Mouse (Mus musculus) gastrocnemius, postnatal 14 days (tissue): ENCODE measurements around the gene Plekha4. TPM values are rescaled to one million over a fixed set of nuclear protein-coding genes. Genes with fewer than 3 reads are reported as not detected.
"Not testable (repeated sequence)": the region's sequence is repeated elsewhere in the genome, so short reads cannot be mapped to it uniquely, and the experiment has no call there.

ENCODE experiments used
- DNase-seq: peaks from one replicate; pipeline ENCODE4 v3.0.0; 2021; ENCODE audit warnings: mixed read lengths
- intact Hi-C: fragments of 180-260 bp; cut with DNase I; formaldehyde crosslinking; loops from one replicate; pipeline ENCODE4 v1.15.1; 2025; ENCODE audit warnings: low total_unique reads
- total RNA-seq, 2 experiments: library from RNA; stranded (reverse); gene quantifications; 2 replicates each; pipeline ENCODE4 v1.2.3; 2021

The Plekha4 gene
- total RNA-seq, 2 experiments from 2014 or later = 6.8 to 14.8 TPM

GRCm38 (mm10) chr7:45498427-45498826, 27.7 kb upstream of the Plekha4 start:
- DNase-seq = no peak
- intact Hi-C loops = no loop called here

DNA sequence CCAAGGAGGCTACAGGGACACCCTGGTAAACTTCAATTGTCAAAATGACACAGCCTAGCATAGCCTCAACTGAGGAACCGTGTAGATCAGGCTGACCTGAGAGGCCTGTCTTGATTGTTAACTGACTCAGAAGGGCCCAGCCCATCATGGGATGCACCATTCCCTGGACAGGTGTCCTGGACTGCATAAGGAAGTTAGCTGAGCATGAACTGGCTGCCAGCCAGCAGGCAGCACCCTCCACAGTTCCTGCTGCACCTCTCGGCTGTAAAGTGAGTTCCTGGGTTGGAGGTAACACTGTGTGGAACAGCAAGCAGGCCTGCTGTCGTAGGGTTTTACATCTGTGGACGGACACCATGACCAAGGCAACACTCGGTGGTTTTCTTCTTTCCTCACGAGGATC, 18.5 kb upstream of the Plekha4 start:
- intact Hi-C loops = no loop called here
- DNase-seq = no peak

- no peak for DNase-seq
- intact Hi-C loops = no loop called here
These were observed 17.6 kb upstream of the Plekha4 start for GRCm38 (mm10) chr7:45508561-45508960.

GRCm38 (mm10) chr7:45509181-45509882, 16.8 kb upstream of the Plekha4 start:
- no peak for DNase-seq
- intact Hi-C loops = no loop called here

GRCm38 (mm10) chr7:45509912-45510787, 16.0 kb upstream of the Plekha4 start, which contains the start of gene Nucb1:
Gene Nucb1, minus strand, starts transcription at chr7:45510406.
- intact Hi-C loops = no loop called here
- DNase-seq = peak; percentile 91

DNA sequence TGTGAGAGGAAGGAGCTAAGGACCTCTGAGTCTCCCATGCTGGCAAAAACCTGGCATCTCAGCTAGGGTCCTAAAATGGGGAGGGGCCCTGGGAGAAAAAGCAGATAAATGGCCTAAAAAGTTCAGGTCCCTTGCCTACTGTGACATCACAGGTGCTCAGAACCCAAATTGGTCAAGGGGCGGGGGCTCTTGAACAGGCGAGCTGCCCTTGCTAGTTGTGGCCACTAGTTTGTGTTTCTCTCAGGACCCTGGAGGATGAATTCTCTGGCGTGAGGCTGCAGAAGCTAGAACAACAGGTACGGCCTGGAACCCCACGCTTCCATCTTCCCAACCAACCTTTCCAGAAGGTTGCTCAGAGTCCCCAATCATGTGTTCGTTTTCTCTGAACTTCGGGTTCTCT, 11.7 kb upstream of the Plekha4 start:
- no peak for DNase-seq
- intact Hi-C loops = no loop called here

DNA sequence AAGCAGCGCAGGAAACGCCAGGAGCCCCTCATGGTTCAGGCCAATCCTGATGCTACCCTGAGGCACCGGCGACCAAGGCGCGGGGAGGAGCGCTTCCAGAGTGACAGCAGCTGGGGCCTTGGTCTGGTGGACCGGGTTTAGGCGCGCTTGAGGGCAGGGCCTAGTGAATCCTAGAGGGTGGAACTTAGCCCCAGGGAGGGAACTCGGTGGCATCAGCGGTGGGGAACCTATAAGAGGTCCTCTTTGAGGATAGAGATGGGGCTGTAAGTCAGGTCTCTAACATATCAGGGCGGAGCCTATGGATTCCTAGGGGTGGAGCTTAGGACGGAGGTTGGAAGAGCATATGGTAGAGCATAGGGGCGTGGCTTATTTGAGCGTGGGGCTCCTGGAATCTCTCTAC, 10.7 kb upstream of the Plekha4 start:
- intact Hi-C loops = no loop called here
- no peak for DNase-seq

- intact Hi-C loops = not testable (repeated sequence)
These were observed 9.3 kb upstream of the Plekha4 start for GRCm38 (mm10) chr7:45516846-45517245.

DNA sequence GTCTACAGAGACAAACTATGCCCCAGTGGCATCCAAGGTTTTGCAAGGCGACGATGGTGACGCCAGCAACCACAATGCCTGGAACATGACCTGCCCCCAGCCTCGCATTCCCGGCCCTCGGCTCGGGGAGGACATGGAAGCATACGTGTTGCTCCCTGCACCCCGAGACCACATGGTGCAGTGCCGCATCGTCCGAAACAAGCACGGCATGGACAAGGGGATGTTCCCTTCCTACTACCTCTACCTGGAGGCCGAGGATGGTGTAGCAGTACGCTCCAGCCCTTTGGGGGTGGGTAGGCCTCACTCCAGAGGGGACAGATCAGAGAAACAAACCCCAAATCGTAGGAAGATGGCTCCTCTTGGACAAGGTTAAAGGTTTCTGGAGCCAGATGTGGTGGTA, 7.5 kb upstream of the Plekha4 start:
- no peak for DNase-seq
- intact Hi-C loops = no loop called here

More at GRCm38 (mm10) chr7:45516846-45517245, 9.3 kb upstream of the Plekha4 start:
- DNase-seq = not testable (repeated sequence)

DNA sequence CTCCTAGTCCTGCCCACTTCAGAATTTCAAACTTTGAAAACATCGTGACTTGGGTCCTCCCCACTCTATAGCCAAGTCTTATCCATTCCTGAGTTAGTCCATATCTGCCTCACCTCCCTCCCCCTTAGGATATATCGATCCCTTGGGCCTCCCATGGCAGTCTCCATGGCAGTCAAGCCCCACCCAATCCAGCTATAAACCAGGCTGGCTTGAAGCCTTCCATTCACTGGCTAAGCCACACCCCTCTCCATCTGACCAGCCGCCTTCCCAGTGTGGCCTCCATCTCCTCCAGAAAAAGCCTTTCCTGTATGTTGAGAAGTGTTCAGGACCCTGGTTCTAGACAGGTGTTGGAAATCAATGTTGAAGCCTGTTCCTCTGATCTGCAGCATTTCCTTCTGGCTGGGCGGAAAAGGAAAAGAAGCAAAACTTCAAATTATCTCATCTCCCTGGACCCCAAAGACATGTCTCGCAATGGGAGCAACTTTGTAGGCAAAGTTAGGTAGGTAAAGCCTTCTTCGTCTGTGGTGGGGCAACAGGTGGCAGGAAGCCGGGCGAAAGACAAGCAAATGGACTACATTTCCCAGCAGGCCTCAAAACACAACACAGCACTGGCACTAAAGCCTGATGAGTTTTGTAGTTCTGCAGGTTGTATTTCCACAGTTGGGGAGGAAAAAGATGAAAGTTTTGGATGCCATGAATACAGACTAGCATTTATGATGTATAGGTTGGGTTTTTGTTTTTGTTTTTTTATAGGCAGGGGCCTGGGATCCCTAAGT, 6.6 kb upstream of the Plekha4 start:
- intact Hi-C loops = no loop called here
- no peak for DNase-seq

GRCm38 (mm10) chr7:45520605-45521004, 5.5 kb upstream of the Plekha4 start:
- intact Hi-C loops = no loop called here

DNA sequence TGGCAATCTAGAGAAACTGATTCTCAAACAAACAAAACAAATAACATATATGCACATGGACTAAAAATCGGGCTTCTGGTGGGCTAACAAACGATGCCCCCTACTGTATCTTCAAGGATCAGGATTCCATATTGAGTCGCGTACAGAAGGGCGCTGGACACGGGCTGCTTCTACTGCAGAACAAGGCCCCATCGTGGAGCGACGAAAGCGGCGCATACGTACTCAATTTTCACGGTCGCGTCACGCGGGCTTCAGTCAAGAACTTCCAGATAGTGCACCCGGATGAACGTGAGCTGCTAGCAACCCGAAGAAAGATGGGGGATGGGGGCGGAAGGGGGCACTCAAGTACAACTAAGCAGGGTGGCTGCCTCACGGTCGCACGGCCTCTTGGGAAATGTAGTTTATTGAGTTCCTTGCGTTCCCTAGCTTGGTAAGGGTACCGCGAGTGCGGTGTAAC, 4.4 kb upstream of the Plekha4 start:
- intact Hi-C loops = no loop called here
- peak; percentile 86 for DNase-seq

More at GRCm38 (mm10) chr7:45520605-45521004, 5.5 kb upstream of the Plekha4 start:
- DNase-seq = no peak

DNA sequence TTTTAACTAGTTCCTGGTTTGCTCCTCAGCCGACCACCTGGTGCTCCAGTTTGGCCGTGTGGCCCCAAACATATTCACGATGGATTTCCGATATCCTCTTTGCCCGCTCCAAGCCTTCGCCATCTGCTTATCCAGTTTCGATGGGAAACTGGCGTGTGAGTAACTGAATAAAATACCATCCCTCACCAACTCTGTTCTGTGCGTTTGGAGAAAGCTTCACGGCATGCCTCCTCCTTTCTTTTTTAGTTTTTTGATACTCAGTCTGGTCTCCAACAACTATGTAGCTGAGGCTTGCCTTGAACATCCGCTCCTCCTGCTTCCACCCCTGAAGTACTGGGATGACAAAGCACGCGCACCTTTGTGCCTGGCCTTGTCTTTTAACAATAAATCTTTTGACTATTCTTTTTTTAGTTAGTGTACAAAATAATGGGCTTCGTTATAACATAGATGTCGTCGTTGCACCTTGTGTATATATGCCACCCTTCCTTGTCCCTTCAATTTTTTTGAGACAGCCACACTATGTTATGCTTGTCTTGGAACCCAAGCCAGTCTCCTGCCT, 3.9 kb upstream of the Plekha4 start:
- no peak for DNase-seq
- intact Hi-C loops = no loop called here

- intact Hi-C loops = no loop called here
- no peak for DNase-seq
These were observed 3.0 kb upstream of the Plekha4 start for GRCm38 (mm10) chr7:45522957-45523676.

- no peak for DNase-seq
- intact Hi-C loops = no loop called here
These were observed 2.4 kb upstream of the Plekha4 start for GRCm38 (mm10) chr7:45523678-45524170.

DNA sequence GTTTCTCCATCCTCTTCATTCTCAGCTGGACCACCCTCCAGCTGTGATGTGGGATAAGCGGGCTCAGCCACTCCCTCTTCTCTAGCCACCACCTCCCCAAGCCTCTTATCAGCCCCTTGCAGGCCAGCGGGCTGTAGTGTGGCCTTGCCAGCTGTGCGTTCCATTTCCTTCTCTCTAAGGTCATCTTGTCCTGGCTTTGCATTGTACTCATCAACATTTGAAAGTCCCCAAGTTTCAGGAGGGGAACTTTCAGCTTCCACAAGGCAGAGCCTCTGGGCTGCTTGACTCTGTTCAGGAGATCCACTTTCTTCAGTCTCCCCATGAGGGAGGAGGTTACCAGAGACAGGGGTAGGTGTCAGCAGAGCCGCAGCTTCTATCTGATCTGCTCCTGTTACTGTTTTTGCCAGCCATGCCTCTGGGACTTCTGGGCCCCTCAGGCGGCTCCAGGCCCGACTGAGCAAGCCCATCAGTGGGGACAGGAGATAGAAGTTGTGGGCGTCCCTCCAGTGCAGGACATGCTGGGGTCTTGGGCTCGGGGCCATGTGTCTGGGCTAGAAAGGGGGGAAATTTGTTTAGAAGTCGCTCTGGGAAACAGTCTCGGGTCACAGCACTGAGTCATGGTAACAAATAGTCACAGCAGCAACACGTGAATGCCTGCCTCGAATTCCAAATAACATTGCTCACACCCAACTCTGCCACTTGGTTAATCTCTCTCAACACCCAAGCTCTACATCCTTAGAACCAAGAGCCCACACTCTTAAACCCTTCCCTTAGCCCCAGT, 1.1 kb upstream of the Plekha4 start:
- intact Hi-C loops = no loop called here
- DNase-seq = no peak

- intact Hi-C loops = no loop called here
- DNase-seq = no peak
These were observed 467 bp downstream of the Plekha4 start for GRCm38 (mm10) chr7:45526474-45527120.
